Mouse (Mus musculus): ENCODE measurements at regions not wholly inside any gene's neighbourhood (a gene's known extent, or its start where the extent isn't known, plus 50 kb on each side); places are given as distances from the start of the nearest gene placed in this dataset.

- DNase-seq (ENCODE audit: low spot score in 2 of 2) = no peak
Observed at GRCm38 (mm10) chr4:105968324-105968723, 178.7 kb downstream of the Gm12728 start.

- no peak for DNase-seq (ENCODE audit: low spot score in 2 of 2)
Observed at GRCm38 (mm10) chr4:105969628-105970027, 180.0 kb downstream of the Gm12728 start.

GRCm38 (mm10) chr4:105970056-105970455, 180.4 kb downstream of the Gm12728 start:
- DNase-seq (ENCODE audit: low spot score in 2 of 2) = no peak

DNA sequence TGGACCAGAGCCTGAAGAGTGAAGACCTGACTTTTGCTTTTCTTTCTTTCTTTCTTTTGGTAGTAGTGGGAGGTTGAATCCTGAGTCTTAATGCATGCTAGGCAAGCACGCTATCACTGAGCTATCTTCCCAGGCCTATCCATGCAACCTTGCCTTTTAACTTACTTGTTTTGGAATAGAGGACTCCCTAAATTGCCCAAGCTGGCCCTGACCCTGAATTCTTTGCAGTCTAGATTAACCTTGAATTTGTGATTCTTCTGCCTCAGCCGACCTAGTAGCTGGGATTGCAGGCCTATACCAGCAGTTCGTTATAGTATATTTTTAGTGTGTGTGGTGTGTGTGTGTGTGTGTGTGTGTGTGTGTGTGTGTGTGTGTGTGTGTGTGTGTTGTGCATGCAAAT, 183.1 kb downstream of the Gm12728 start:
- no peak for DNase-seq (ENCODE audit: low spot score in 2 of 2)

DNA sequence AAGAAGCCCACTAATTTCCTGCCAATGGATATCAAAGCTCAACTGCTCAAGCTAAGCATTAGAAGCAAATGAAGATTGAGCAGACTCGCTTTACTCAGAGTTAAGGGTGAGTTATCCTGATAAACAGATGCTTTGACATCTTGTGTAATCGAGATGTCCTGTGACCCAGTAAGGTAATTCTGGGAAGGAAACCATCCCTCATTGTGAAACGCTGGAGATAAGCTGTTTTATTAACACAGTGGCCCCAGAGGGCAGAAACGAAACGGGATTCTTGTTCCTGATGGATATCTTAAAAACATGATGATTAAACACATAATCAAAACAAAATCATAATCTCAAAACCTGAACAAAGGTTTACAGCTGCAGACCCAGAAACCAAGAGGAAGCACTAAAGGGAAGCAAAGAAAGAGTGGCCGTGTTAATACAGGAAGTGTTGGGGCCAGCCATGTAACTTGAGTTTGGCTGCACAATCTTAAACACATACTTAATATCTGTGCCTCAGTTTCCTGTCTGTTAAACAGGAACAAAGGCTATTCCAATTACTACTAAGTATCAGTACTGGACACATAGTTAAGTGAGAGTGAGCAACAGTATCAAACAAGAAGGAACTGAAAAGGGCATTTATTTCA, 184.2 kb downstream of the Gm12728 start:
- no peak for DNase-seq (ENCODE audit: low spot score in 2 of 2)

GRCm38 (mm10) chr4:105974948-105975347, 185.3 kb downstream of the Gm12728 start:
- no peak for DNase-seq (ENCODE audit: low spot score in 2 of 2)

DNA sequence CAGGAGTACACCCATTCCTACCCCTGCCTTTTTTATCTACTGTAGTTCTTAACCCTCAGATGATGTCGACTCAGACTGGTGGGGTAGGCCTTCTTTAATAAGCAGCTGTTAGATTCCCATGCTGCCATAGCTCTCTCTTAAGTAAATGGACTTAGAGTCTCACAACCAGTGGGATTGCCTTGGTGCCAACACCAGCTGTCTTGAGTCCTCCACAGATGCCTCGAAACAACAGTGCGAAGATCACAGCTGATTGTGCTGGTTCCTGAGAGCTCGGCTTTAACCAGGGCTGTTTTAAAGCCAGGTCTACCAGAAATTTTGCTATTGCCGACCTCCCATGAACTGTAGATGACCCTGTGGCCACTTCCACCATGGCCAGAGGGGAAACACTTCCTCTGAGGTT, 189.4 kb downstream of the Gm12728 start:
- no peak for DNase-seq (ENCODE audit: low spot score in 2 of 2)

- DNase-seq (ENCODE audit: low spot score in 2 of 2) = no peak
Observed at GRCm38 (mm10) chr4:105983018-105983417, 193.3 kb downstream of the Gm12728 start.

- DNase-seq (ENCODE audit: low spot score in 2 of 2) = no peak
Observed at GRCm38 (mm10) chr4:105987963-105988602, 198.4 kb downstream of the Gm12728 start.

DNA sequence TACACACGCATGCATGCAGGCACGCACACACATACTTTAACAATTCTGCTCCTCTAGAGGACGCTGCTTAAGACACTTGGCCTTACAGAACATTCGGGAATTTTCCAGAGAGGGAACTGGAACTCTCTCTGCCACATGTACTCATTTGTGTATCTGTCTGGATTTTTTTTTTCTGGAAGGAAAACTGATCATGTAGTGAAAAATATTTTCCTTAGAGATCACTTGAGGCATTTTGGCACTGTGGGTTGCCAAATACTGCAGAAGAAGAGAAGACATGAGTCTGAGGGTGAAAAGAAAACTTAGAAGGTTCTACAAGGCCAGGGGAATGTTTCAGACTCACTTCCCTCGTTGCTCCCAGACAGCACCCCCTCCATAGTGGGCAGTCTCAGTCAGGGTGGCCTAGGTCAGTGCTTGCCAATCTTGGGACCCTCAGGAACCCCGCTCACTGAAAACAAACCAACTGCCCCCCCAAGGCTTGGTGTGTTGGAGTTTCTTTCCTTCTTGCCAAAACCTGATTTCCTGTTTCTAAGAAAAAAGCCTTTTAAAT, 203.0 kb downstream of the Gm12728 start:
- no peak for DNase-seq (ENCODE audit: low spot score in 2 of 2)

DNA sequence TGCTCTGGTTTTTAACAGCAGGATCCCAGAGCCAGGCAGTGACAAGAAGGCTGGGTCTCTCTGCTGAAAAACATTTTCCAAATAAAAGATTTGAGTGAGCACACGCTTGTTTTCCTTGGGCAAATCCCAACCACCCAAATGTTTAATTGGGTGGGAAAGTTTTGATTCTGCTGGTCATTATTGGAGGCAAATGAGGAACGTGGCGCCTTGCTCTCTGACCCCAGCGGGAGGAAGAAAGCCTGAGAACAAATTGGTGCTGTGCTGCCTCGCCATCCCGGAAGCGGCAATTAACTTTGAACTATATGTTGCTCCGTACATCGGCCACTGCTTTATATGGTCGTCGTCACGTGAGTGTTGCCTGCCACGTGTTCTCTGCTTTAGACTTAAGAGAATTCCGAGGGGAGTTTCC, 204.7 kb downstream of the Gm12728 start:
- DNase-seq (ENCODE audit: low spot score in 2 of 2) = no peak

GRCm38 (mm10) chr4:105996060-105996459, 206.4 kb downstream of the Gm12728 start:
- DNase-seq (ENCODE audit: low spot score in 2 of 2) = no peak

DNA sequence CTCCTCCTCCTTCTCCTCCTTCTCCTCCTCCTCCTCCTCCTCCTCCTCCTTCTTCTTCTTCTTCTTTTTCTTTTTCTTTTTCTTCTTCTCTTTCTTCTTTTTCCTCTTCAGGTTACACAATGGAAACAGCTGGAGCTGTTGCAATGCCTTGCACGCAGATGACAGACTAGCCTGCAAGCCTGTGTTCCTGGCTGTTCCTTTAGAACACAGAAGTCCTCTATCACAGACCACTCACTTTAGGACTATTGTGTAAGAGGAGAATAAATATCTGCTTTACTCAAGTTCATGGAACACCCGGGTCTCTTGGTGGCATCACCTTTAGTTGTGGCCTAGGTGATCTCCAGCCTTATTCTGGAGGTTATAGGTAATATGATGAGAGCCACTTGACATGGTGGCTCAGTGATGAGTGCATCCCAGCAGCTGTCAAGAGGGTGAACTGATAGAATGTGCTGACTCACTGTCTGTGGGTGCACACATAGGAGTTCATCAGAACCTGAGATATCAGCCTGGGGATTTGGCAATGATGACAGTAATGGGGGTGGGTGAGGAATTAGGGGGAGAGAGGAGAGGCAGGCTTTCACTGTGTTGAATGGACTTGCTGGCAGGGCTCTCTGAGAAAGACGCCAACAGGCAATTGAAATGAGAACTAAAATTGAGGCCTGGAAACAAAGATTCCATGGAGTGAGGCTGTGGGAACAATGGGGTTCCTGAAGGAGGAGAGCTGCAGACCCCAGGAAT, 207.4 kb downstream of the Gm12728 start:
- peak; percentile 20 to 39 for DNase-seq (ENCODE audit: low spot score in 2 of 2)

DNA sequence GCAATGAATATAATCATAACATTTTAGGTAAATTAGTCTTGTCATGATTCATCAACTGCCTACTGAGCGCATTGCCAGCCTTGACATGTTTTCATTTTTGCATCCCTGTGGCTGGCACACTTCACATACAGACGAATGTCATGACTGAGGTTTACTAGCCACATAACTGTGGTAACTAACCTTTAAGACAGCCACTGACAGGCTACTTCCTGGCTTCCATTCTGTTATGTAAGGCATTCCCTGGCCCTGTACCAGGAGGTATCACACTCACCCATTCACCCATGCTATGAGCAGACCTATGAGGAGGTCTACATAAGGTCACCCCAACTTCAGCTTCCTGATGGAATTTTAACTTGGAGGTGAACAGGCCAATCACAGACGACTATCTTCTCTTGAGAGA, 212.8 kb downstream of the Gm12728 start:
- no peak for DNase-seq (ENCODE audit: low spot score in 2 of 2)

DNA sequence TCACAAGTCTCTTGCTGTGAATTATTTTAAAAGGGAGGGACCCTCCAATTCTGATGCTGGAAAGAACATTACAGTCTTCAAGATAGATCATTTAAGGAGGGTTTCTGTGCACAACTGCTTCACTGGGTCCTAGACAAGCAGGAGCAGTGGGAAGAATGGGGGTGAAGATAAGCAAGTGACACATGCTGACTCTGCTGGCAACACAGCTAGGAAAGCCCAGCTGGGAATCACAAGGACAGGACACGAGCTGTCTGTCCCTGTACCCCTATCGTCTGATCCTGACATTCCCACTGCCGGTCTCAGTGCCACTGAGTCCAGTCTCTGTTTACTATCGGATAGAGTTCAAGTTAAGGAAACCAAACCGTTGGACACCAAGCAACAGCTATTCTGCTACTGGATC, 216.3 kb downstream of the Gm12728 start:
- no peak for DNase-seq (ENCODE audit: low spot score in 2 of 2)

GRCm38 (mm10) chr4:106007334-106008190, 217.9 kb downstream of the Gm12728 start:
- DNase-seq (ENCODE audit: low spot score in 2 of 2) = peak in 1 of 2 experiments; percentile 34

- no peak for DNase-seq (ENCODE audit: low spot score in 2 of 2)
Observed at GRCm38 (mm10) chr4:106017065-106017646, 227.5 kb downstream of the Gm12728 start.

- DNase-seq (ENCODE audit: low spot score in 2 of 2) = no peak
Observed at GRCm38 (mm10) chr4:106018936-106019335, 229.3 kb downstream of the Gm12728 start.

- no peak for DNase-seq (ENCODE audit: low spot score in 2 of 2)
Observed at GRCm38 (mm10) chr4:106020338-106020737, 230.7 kb downstream of the Gm12728 start.

DNA sequence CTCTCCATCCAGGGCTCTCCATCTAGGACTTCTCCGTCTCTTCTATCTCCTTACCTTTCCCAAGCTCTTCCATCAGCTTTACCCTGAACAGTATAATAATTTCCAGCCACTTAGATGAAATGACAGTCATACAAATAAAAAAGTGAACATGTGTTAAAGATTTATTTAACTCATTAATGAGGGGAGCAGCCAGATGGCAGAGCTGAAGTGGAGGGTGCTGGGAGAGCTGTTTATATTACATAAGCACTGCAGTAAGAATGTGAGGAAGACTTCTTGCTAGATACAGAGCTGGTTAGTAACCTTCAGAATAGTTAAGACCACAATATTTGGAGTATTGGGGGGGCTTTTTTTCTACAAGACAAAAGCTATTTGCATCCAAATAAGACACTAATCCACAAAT, 234.9 kb downstream of the Gm12728 start:
- peak; percentile 51 to 72 for DNase-seq (ENCODE audit: low spot score in 2 of 2)

All from layer of hippocampus, adult 18-20 months (tissue).